Mouse (Mus musculus) frontal cortex, postnatal 25 days (tissue): Measurements from ENCODE around the gene Ubash3a.
A peak's percentile ranks its signal among the peaks of the same experiment; 100 is the strongest.

Experiments used
- DNase-seq, 2 experiments: peaks; one replicate each; pipeline ENCODE4 v3.0.0; 2022; ENCODE audit warnings: low spot score in 2 of 2

Ubash3a gene

DNA sequence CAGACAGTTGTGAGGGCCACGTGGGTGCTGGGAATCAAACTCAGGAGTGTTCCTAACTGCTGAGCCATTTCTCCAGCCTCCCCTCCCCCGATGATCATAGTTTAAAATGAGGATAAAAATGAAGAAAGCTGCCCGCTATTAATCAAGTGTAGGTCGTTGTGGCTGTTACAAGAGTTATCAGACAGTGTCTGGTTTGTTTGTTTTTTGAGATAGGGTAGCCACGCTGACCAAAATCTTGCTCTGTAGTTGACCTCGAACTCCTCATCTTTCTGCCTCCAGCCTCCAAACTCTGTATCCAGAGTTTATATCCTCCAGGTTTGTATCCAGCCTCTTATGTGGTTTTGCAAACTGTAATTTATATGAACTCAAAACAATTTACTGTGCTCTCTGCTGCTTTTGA, 72.6 kb downstream of the Ubash3a start:
- DNase-seq, result no peak

GRCm38 (mm10) chr17:31281830-31282686, 74.4 kb downstream of the Ubash3a start:
- DNase-seq, result no peak

DNA sequence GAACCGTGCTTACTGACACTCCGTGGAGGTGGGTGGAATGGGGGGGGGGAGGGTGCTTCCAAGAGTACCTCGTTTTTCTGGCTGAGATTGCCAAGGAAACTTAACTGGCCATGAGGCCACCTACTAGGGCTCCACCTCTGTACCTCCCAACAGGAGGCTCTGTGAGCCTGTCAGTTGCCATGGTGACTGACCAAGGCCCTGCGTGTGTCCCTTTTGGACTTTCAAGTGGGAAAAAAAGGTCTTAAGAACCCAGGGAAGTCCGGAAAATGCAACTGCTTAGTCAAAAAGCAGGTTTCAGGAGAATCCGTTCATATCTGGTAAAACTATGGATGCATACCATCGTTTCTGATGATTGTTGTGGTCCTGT, 75.0 kb downstream of the Ubash3a start:
- DNase-seq, result no peak

DNA sequence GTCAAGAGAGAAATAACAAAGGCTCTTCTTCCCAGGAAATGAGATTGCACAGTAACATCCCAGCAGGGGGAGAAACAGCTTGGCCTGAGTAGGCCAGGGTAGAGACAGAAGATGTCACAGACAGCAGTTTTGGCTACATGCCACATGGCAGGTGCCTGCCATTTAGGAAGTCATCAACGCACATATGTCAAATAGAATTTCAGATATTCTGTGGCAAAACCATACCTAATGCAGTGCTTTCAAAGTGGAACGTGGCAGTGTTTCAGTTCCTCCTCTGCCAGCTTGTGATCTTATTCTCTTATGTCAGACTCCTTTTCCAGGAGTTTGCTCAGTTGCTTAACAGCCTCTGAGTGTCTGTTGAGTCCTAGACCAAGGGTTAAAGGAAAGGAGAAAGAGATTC, 78.2 kb downstream of the Ubash3a start:
- DNase-seq, result no peak

DNA sequence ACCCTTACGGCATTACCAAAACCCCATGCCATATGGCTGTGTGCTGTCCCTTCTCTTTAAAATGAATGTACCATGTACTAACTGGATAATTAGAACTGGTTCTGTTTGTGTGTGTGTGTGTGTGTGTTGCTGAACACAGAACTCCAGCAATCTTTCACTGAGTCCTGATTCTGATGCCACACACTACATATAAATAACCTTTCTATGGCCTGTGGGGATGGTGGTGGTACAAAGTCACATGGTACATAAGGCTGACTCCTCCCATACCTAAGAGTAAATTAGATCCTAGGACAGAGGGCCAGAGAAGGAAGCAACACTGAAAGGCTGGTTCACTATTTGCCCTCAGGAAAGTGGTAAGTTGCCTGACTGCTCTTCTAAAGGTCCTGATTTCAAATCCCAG, 78.8 kb downstream of the Ubash3a start, which contains the start of gene Slc37a1:
Slc37a1 (plus strand) TSS at position 301 of the 400 bp plus-strand sequence.
- no peak for DNase-seq

GRCm38 (mm10) chr17:31287216-31287615, 79.5 kb downstream of the Ubash3a start:
- DNase-seq, result no peak

- DNase-seq, result no peak
Measured at GRCm38 (mm10) chr17:31288999-31289726, 81.5 kb downstream of the Ubash3a start.

DNA sequence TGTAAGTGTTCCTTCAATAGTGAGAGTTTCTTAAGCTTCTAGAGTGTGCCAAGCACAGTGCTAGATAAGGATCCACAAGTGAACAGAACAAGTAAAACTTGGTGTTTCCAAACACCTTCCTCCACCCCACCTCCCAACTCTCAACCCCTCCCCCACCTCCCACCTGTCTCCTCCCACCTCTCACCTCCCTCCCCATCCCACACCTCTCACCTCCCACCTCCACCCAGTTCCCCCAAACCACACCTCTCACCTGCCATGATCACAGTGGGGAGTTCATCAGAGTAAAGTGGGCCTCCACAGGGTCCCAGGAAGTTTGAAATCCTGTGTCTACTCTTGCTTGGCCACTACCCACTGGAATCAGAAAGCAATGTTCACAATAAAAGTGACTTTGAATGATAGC, 82.6 kb downstream of the Ubash3a start:
- no peak for DNase-seq

DNA sequence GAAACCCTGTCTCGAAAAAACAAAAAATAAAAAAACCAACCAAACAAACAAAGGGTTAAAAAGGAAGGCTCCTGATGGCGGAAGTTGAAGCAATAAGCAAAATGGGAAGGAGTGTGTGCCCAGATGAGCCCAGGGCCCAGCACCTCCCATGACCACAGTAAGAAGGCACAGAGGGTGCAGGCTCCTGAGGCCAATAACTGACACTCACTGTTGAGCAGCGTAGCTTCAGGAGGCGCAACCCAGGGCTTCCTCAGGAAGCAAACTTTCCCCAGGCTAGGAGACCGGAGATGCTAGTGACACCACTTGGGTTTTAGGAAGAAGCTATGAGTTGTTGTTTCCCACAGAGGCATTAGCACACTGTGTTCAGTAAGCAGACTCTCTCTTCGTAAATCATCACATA, 83.2 kb downstream of the Ubash3a start:
- DNase-seq, result no peak

- DNase-seq, result no peak
Measured at GRCm38 (mm10) chr17:31294363-31295214, 86.9 kb downstream of the Ubash3a start.

GRCm38 (mm10) chr17:31295215-31295891, 87.7 kb downstream of the Ubash3a start:
- DNase-seq, result no peak

DNA sequence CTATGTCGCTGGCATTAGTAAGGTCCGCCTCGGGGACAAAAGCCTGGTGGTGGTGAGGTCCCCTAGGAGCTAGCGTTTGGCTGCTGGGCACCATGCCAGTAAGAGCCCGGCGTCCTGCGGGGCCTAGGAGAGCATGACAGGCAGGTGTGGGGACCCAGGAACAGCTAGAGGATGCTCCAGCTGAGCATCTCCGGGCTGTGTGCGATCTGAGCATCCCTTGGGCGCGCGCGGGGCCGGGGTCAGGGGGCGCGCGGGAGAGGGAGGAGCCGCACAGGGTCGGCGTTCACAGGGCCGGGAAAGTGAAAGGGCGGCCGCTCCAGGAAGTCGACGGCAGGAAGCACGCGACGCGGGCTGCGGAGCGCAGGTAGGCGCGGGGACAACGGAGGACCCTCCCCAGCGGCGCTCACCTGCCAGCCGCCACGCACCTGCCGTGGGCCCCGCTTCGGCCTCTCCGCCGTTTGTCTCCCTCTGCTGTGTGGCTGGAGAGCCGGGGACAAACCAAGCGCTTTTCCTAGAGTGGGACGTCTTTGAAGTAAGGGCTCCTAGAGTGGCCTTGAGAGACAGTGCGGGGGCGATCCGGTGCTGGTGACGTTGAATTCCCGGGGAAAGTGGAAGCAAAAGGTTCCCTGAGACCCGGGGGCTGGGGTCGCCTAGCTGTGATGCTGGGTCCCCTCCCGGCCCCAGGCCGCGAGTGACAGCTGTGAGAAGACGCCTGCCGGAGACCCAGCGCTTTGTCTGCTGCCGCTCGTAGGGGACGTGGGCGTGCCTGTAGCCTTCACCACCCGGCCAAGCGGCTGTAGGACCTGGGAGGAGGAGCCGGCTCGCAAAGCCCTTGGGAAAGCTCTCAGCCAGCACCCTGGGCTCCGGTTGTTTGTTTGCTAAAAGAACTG, 88.5 kb downstream of the Ubash3a start:
- DNase-seq, result peak; percentile 55 to 60
